Mouse (Mus musculus): ENCODE measurements at regions not wholly inside any gene's neighbourhood (a gene's known extent, or its start where the extent isn't known, plus 50 kb on each side); places are given as distances from the start of the nearest gene placed in this dataset.

DNA sequence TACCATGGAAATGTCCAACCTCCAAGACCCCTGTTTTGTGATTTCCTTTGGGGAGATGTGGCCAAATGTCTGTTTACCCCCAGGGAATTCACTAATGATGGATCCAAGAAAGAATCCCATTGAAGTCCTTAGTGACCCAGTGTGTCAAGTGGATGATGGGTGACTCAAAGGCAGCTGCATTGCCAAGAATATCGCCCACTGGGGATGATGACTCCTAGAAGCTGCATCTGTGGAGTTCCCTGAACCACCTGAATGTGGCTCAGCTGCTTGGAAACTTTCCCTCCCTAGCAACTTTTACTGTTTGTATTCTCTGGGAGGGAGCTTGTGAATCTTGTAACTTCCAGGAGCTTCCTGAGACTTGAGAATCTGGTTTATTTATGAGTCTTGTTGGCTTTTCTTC is 578.3 kb downstream of the 1810013L24Rik start:
- TF ChIP-seq POLR2A (IDR thresholded peaks at IDR 0.05; ENCODE audit: borderline replicate concordance, insufficient read depth, low read length) (no peak), CTCF (IDR thresholded peaks at IDR 0.05; ENCODE audit: borderline replicate concordance, insufficient read depth, low read depth, low read length) (no peak)
